Mouse (Mus musculus): Measurements from ENCODE around the gene Cpne5. TPM values are rescaled to one million over a fixed set of nuclear protein-coding genes. Genes with fewer than 3 reads are reported as not detected.

Cpne5 gene
- polyA plus RNA-seq, 1 experiment = not detected

- TF ChIP-seq CTCF (IDR thresholded peaks at IDR 0.05; ENCODE audit: insufficient read depth, low read depth, low read length) = no peak
- no peak for TF ChIP-seq POLR2A (IDR thresholded peaks at IDR 0.05; ENCODE audit: insufficient read depth, low read depth, low read length)
These were observed 1.9 kb downstream of the Cpne5 start for GRCm38 (mm10) chr17:29236111-29236510.

GRCm38 (mm10) chr17:29231109-29231508, 6.9 kb downstream of the Cpne5 start:
- TF ChIP-seq POLR2A (IDR thresholded peaks at IDR 0.05; ENCODE audit: insufficient read depth, low read depth, low read length) = no peak
- TF ChIP-seq CTCF (IDR thresholded peaks at IDR 0.05; ENCODE audit: insufficient read depth, low read depth, low read length) = no peak

More at GRCm38 (mm10) chr17:29236111-29236510, 1.9 kb downstream of the Cpne5 start:
- 87% methylated on average over 7 of the region's 7 CpGs for WGBS
- Histone ChIP-seq H3K4me3 (ENCODE audit: insufficient read depth, low read depth, low read length) (0 out of 2 replicates have a peak overlapping the region, but pooled peaks have one; percentile 62), H3K27ac (ENCODE audit: insufficient read depth, low read depth, low read length) (no peak overlapping the region), H3K4me1 (ENCODE audit: control insufficient read depth, insufficient read depth, low read length) (peaks cover 53% of the 10 kb centered on the region)

GRCm38 (mm10) chr17:29220631-29221030, 17.3 kb downstream of the Cpne5 start:
- 69% methylated on average over 14 of the region's 14 CpGs for WGBS
- Histone ChIP-seq H3K4me1 (ENCODE audit: control insufficient read depth, insufficient read depth, low read length) (peaks cover 3% of the 10 kb centered on the region; the same call in 1 of the 2 replicates), H3K27ac (ENCODE audit: insufficient read depth, low read depth, low read length) (no peak overlapping the region), H3K4me3 (ENCODE audit: insufficient read depth, low read depth, low read length) (no peak overlapping the region)
- TF ChIP-seq CTCF (IDR thresholded peaks at IDR 0.05; ENCODE audit: insufficient read depth, low read depth, low read length) (no peak), POLR2A (IDR thresholded peaks at IDR 0.05; ENCODE audit: insufficient read depth, low read depth, low read length) (no peak)

More at GRCm38 (mm10) chr17:29231109-29231508, 6.9 kb downstream of the Cpne5 start:
- peaks cover 31% of the 10 kb centered on the region for H3K4me1 ChIP-seq (ENCODE audit: control insufficient read depth, insufficient read depth, low read length)
- H3K4me3 ChIP-seq (ENCODE audit: insufficient read depth, low read depth, low read length) = no peak overlapping the region
- WGBS = 69% methylated on average over 10 of the region's 10 CpGs
- no peak overlapping the region for H3K27ac ChIP-seq (ENCODE audit: insufficient read depth, low read depth, low read length)

- no peak overlapping the region for H3K4me3 ChIP-seq (ENCODE audit: insufficient read depth, low read depth, low read length)
- no peak for TF ChIP-seq CTCF (IDR thresholded peaks at IDR 0.05; ENCODE audit: insufficient read depth, low read depth, low read length)
- no peak for TF ChIP-seq POLR2A (IDR thresholded peaks at IDR 0.05; ENCODE audit: insufficient read depth, low read depth, low read length)
- 87% methylated on average over 5 of the region's 5 CpGs for WGBS
- H3K4me1 ChIP-seq (ENCODE audit: control insufficient read depth, insufficient read depth, low read length) = peaks cover 22% of the 10 kb centered on the region
- no peak overlapping the region for H3K27ac ChIP-seq (ENCODE audit: insufficient read depth, low read depth, low read length)
These were observed 19.9 kb downstream of the Cpne5 start for GRCm38 (mm10) chr17:29218017-29218416.

- no peak overlapping the region for H3K27ac ChIP-seq (ENCODE audit: insufficient read depth, low read depth, low read length)
- H3K4me3 ChIP-seq (ENCODE audit: insufficient read depth, low read depth, low read length) = no peak overlapping the region
- WGBS = 66% methylated on average over 7 of the region's 7 CpGs
- no peak for TF ChIP-seq POLR2A (IDR thresholded peaks at IDR 0.05; ENCODE audit: insufficient read depth, low read depth, low read length)
- no peak for TF ChIP-seq CTCF (IDR thresholded peaks at IDR 0.05; ENCODE audit: insufficient read depth, low read depth, low read length)
- peaks cover 22% of the 10 kb centered on the region for H3K4me1 ChIP-seq (ENCODE audit: control insufficient read depth, insufficient read depth, low read length)
These were observed 21.9 kb downstream of the Cpne5 start for GRCm38 (mm10) chr17:29216078-29216477.

- peaks cover 22% of the 10 kb centered on the region for H3K4me1 ChIP-seq (ENCODE audit: control insufficient read depth, insufficient read depth, low read length)
- WGBS = 49% methylated on average over 10 of the region's 10 CpGs
- no peak overlapping the region for H3K27ac ChIP-seq (ENCODE audit: insufficient read depth, low read depth, low read length)
- TF ChIP-seq CTCF (IDR thresholded peaks at IDR 0.05; ENCODE audit: insufficient read depth, low read depth, low read length) = no peak
- TF ChIP-seq POLR2A (IDR thresholded peaks at IDR 0.05; ENCODE audit: insufficient read depth, low read depth, low read length) = no peak
- H3K4me3 ChIP-seq (ENCODE audit: insufficient read depth, low read depth, low read length) = no peak overlapping the region
These were observed 23.3 kb downstream of the Cpne5 start for GRCm38 (mm10) chr17:29214655-29215054.

GRCm38 (mm10) chr17:29214193-29214456, 23.8 kb downstream of the Cpne5 start:
- TF ChIP-seq CTCF (IDR thresholded peaks at IDR 0.05; ENCODE audit: insufficient read depth, low read depth, low read length) (no peak), POLR2A (IDR thresholded peaks at IDR 0.05; ENCODE audit: insufficient read depth, low read depth, low read length) (no peak)
- Histone ChIP-seq H3K4me3 (ENCODE audit: insufficient read depth, low read depth, low read length) (no peak overlapping the region), H3K4me1 (ENCODE audit: control insufficient read depth, insufficient read depth, low read length) (peaks cover 28% of the 10 kb centered on the region), H3K27ac (ENCODE audit: insufficient read depth, low read depth, low read length) (no peak overlapping the region)
- WGBS = 67% methylated on average over 4 of the region's 4 CpGs

GRCm38 (mm10) chr17:29213381-29214192, 24.4 kb downstream of the Cpne5 start:
- Histone ChIP-seq H3K4me1 (ENCODE audit: control insufficient read depth, insufficient read depth, low read length) (peaks cover 33% of the 10 kb centered on the region), H3K4me3 (ENCODE audit: insufficient read depth, low read depth, low read length) (no peak overlapping the region), H3K27ac (ENCODE audit: insufficient read depth, low read depth, low read length) (no peak overlapping the region)
- TF ChIP-seq CTCF (IDR thresholded peaks at IDR 0.05; ENCODE audit: insufficient read depth, low read depth, low read length) (no peak), POLR2A (IDR thresholded peaks at IDR 0.05; ENCODE audit: insufficient read depth, low read depth, low read length) (no peak)
- WGBS = 16% methylated on average over 12 of the region's 12 CpGs

GRCm38 (mm10) chr17:29211836-29212235, 26.1 kb downstream of the Cpne5 start:
- Histone ChIP-seq H3K27ac (ENCODE audit: insufficient read depth, low read depth, low read length) (no peak overlapping the region), H3K4me1 (ENCODE audit: control insufficient read depth, insufficient read depth, low read length) (peaks cover 33% of the 10 kb centered on the region), H3K4me3 (ENCODE audit: insufficient read depth, low read depth, low read length) (no peak overlapping the region)
- WGBS = 72% methylated on average over 7 of the region's 7 CpGs
- no peak for TF ChIP-seq CTCF (IDR thresholded peaks at IDR 0.05; ENCODE audit: insufficient read depth, low read depth, low read length)
- no peak for TF ChIP-seq POLR2A (IDR thresholded peaks at IDR 0.05; ENCODE audit: insufficient read depth, low read depth, low read length)

Data from olfactory bulb, adult 2 months (tissue).